Mouse (Mus musculus) midbrain, embryonic 10.5 days (tissue): ENCODE measurements around the gene Ell2. TPM values are rescaled to one million over a fixed set of nuclear protein-coding genes. Genes with fewer than 3 reads are reported as not detected.
A peak's percentile ranks its signal among the peaks of the same experiment; 100 is the strongest.

ENCODE experiments used
- DNase-seq: peaks from one replicate; pipeline ENCODE4 v3.0.0-alpha.2; 2017; ENCODE audit warnings: low spot score
- H3K27ac ChIP-seq: fragments of 300-500 bp; sonication (generic); replicated peaks from 2 replicates; pipeline ENCODE4 v1.5.1; 2016; ENCODE audit warnings: mild to moderate bottlenecking
- H3K27me3 ChIP-seq: fragments of 300-500 bp; sonication (generic); 2 replicates; pipeline ENCODE4 v1.6.1; 2016; ENCODE audit warnings: low read depth, mild to moderate bottlenecking; ENCODE audit not compliant: poor library complexity, severe bottlenecking
- H3K36me3 ChIP-seq: fragments of 300-500 bp; sonication (generic); 2 replicates; pipeline ENCODE4 v1.6.1; 2016; ENCODE audit warnings: mild to moderate bottlenecking, moderate library complexity
- H3K4me1 ChIP-seq: fragments of 300-500 bp; sonication (generic); 2 replicates; pipeline ENCODE4 v1.6.1; 2016
- H3K4me3 ChIP-seq: fragments of 300-500 bp; sonication (generic); 2 replicates; pipeline ENCODE4 v1.5.1; 2016; ENCODE audit warnings: mild to moderate bottlenecking, moderate library complexity
- H3K9me3 ChIP-seq: fragments of 300-500 bp; sonication (generic); replicated peaks from 2 replicates; pipeline ENCODE4 v1.6.1; 2016; ENCODE audit warnings: mild to moderate bottlenecking
- WGBS: fragments of 180-500 bp; shearing (Covaris S2); methylation state at CpG from one replicate; pipeline ENCODE4 v1.1.7; 2016; 5-methylcytosine and 5-hydroxymethylcytosine counted together
- polyA plus RNA-seq: library from polyadenylated mRNA; unstranded; fragments of >200 nt; fragmentation: Nextera tagmentation; extraction: Ambion mirVana; gene quantifications from 2 replicates; pipeline ENCODE4 v1.2.1, GENCODE M21; 2016

Ell2 gene
- polyA plus RNA-seq, 1 experiment from 2014 or later: 5.7 TPM

DNA sequence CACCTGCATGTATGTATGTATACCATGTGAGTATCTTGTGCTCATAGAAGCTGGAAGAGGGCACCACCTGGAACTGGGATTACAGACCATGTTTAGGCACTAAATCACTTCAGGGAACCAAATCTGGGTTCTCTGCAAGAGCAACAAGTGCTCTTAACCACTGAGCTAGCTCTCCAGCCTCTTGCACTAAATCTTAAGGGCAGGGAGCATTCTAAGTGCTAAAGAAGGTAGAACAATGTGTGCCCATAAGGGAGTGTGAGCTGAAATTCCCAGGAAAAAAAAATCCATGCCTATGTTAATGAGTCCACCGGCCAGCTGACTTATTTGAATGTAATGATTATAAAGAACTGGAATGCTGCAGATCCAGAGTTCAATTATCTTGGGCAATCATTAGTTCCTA, 101.4 kb downstream of the Ell2 start:
- no peaks in the 10 kb centered on the region for H3K27me3 ChIP-seq
- no peaks in the 10 kb centered on the region for H3K9me3 ChIP-seq
- no peak overlapping the region for H3K27ac ChIP-seq
- DNase-seq: no peak
- no peak overlapping the region for H3K4me3 ChIP-seq
- WGBS: 78% methylated on average over 1 of the region's 1 CpGs
- H3K4me1 ChIP-seq: no peaks in the 10 kb centered on the region
- H3K36me3 ChIP-seq: no peaks in the 10 kb centered on the region

DNA sequence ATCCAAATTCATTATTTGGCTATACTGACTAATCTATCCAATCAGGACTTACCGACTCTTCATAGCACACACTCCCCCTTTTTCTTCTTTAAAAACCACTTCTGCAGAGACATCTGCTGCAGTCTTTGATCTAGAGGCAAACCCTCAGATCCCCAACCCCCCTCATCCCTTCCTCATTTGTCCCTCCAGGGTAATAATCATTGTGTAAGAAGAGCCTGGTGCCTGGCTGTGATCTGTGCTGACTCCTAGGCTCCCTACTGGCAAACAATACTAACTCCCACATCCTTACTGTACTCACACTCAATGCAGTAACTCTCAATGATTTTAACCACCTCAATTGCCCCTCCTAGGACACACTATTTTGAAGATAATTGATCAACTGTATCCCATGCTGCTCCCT, 103.4 kb downstream of the Ell2 start:
- whole genome bisulfite sequencing: 80% methylated on average over 1 of the region's 1 CpGs
- Histone ChIP-seq H3K27ac (no peak overlapping the region), H3K4me3 (no peak overlapping the region), H3K9me3 (no peaks in the 10 kb centered on the region), H3K36me3 (no peaks in the 10 kb centered on the region), H3K27me3 (no peaks in the 10 kb centered on the region), H3K4me1 (no peaks in the 10 kb centered on the region)
- DNase-seq: no peak

DNA sequence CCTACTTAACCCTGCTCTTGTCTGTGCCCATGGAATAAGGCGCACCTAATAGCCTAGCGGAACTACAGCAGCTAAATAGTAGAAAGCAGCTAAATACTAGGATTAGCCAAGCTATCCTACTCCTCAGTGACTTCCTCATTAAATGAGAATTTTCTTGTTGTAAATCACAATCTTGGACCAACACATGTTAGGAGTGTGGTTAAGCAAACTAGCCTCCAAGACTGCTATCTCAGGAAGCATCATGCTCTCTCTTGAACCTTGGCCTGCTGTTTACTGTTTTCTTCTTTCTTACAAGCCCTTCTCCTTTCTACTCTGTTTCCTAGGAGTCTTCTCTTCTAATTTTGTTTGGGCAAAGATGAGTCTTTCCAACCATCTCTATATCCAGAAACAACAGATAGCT, 110.6 kb downstream of the Ell2 start:
- Histone ChIP-seq H3K4me1 (peaks cover 17% of the 10 kb centered on the region), H3K27ac (no peak overlapping the region), H3K9me3 (no peaks in the 10 kb centered on the region), H3K27me3 (no peaks in the 10 kb centered on the region), H3K4me3 (no peak overlapping the region), H3K36me3 (no peaks in the 10 kb centered on the region)
- no peak for DNase-seq
- 96% methylated on average over 2 of the region's 2 CpGs for WGBS

- no peak for DNase-seq
- Histone ChIP-seq H3K4me1 (peaks cover 17% of the 10 kb centered on the region), H3K27me3 (no peaks in the 10 kb centered on the region), H3K4me3 (no peak overlapping the region), H3K27ac (peak overlapping the region; percentile 64; the same call in 1 of the 2 replicates), H3K9me3 (no peaks in the 10 kb centered on the region), H3K36me3 (no peaks in the 10 kb centered on the region)
- 21% methylated on average over 3 of the region's 3 CpGs for WGBS
Measured at GRCm38 (mm10) chr13:75818486-75818885, 111.9 kb downstream of the Ell2 start.

- 63% methylated on average over 3 of the region's 3 CpGs for WGBS
- no peaks in the 10 kb centered on the region for H3K9me3 ChIP-seq
- no peaks in the 10 kb centered on the region for H3K27me3 ChIP-seq
- H3K36me3 ChIP-seq: no peaks in the 10 kb centered on the region
- no peak overlapping the region for H3K4me3 ChIP-seq
- peak overlapping the region; percentile 64; the same call in 1 of the 2 replicates for H3K27ac ChIP-seq
- H3K4me1 ChIP-seq: peaks cover 17% of the 10 kb centered on the region
- DNase-seq: no peak
Measured at GRCm38 (mm10) chr13:75818945-75819706, 112.6 kb downstream of the Ell2 start.

- DNase-seq: no peak
- Histone ChIP-seq H3K27me3 (no peaks in the 10 kb centered on the region), H3K4me3 (no peak overlapping the region), H3K4me1 (peaks cover 17% of the 10 kb centered on the region), H3K27ac (no peak overlapping the region), H3K36me3 (no peaks in the 10 kb centered on the region), H3K9me3 (no peaks in the 10 kb centered on the region)
Measured at GRCm38 (mm10) chr13:75819898-75820297, 113.3 kb downstream of the Ell2 start.

Other genes starting within 250 kb of the Ell2 start
- 32.7 and 33.9 TPM in 2 replicates for gene Glrx, start 133.1 kb downstream of the Ell2 start, polyA plus RNA-seq
- gene Rhobtb3, start 237.2 kb downstream of the Ell2 start, polyA plus RNA-seq: 43.0 and 47.7 TPM in 2 replicates